ENCODE assay signal across 8 mouse cellular contexts in the genomic region with DNA sequence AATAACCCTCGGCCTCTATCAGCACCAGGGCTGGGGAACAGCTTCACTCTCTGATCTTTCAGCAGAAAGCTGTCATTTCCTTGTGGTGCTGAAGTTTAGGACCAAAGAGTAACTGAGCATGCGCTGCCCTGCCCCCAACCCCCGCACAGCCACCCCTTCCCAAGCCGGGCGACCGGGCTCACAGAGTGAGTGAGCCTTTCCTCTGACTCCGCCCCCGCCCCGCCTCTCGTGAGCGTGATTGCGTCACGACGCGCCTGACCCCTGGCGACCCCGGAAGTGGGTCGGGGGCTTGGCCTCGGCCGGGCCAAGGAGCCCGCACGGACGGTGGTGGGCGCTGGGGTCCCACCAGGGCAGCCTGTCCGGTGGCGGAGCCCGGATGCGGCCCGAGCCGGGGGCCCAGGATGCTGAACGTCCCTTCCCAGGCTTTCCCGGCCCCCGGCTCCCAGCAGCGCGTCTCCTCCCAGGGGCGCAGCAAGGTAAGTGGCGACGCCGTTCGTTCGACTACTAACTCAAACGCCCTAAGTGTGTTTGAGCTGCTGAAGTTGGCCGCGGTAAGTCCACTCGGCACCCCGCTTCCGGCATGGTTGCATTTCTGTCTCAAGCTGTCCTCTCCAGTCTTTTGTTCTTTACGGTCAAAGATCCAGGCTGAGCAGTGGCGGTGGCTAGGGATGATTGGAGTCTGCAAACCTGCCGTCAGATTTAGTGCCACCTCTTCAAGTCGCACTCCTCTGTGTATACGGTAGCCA. TPM values are rescaled to one million over a fixed set of nuclear protein-coding genes. Genes with fewer than 3 reads are reported as not detected.
DNase-seq lines count a peak whose midpoint lies in the region; ATAC-seq and TF ChIP-seq lines count a peak whose summit lies in the region.

A gene (plus strand): TSS at position 237 of the 746 bp plus-strand sequence.

- peak within 1 kb of the TSS; percentile 77 for H3K27ac ChIP-seq in heart, embryonic 12.5 days (ENCODE audit: poor library complexity, severe bottlenecking)
- peak within 1 kb of the TSS; percentile 84 for H3K27ac ChIP-seq in kidney, postnatal 0 days
- H3K27ac ChIP-seq in liver, embryonic 11.5 days (ENCODE audit: low read depth, low read length): peak within 1 kb of the TSS; percentile 62
- H3K27ac ChIP-seq in stomach, embryonic 14.5 days (ENCODE audit: low read length): peak within 1 kb of the TSS; percentile 33; the same call in 1 of the 2 replicates

- H3K4me3 ChIP-seq in heart, embryonic 12.5 days: peak within 1 kb of the TSS; percentile 89
- peak within 1 kb of the TSS; percentile 71 for H3K4me3 ChIP-seq in kidney, postnatal 0 days (replicated peaks; ENCODE audit: low read depth, low read length)
- H3K4me3 ChIP-seq in liver, embryonic 11.5 days (ENCODE audit: low read depth, low read length): peak within 1 kb of the TSS; percentile 86
- H3K4me3 ChIP-seq in stomach, embryonic 14.5 days (ENCODE audit: low read depth, low read length): peak within 1 kb of the TSS; percentile 83

- no peak for TF ChIP-seq CTCF in kidney, postnatal 0 days (IDR thresholded peaks at IDR 0.05; ENCODE audit: low read depth)

- H3K4me1 ChIP-seq in heart, embryonic 12.5 days (replicated peaks): peaks cover 8% of the 10 kb centered on the region
- H3K4me1 ChIP-seq in kidney, postnatal 0 days (replicated peaks; ENCODE audit: insufficient read depth, low read length): no peaks in the 10 kb centered on the region; the same call in 1 of the 2 replicates
- H3K4me1 ChIP-seq in liver, embryonic 11.5 days (replicated peaks; ENCODE audit: control insufficient read depth, insufficient read depth, low read length): peaks cover 4% of the 10 kb centered on the region
- peaks cover 6% of the 10 kb centered on the region for H3K4me1 ChIP-seq in stomach, embryonic 14.5 days (ENCODE audit: control insufficient read depth, insufficient read depth, low read length)

- H3K9me3 ChIP-seq in heart, embryonic 12.5 days (replicated peaks): no peaks in the 10 kb centered on the region
- no peaks in the 10 kb centered on the region for H3K9me3 ChIP-seq in kidney, postnatal 0 days (replicated peaks; ENCODE audit: low read length)
- no peaks in the 10 kb centered on the region for H3K9me3 ChIP-seq in liver, embryonic 11.5 days (ENCODE audit: control insufficient read depth, low read length)
- no peaks in the 10 kb centered on the region for H3K9me3 ChIP-seq in stomach, embryonic 14.5 days (ENCODE audit: control insufficient read depth, low read depth, low read length)

- WGBS in heart, embryonic 12.5 days: under 1% methylated on average over 52 of the region's 52 CpGs
- WGBS in kidney, postnatal 0 days: under 1% methylated on average over 52 of the region's 52 CpGs
- under 1% methylated on average over 52 of the region's 52 CpGs for WGBS in liver, embryonic 11.5 days
- under 1% methylated on average over 52 of the region's 52 CpGs for WGBS in stomach, embryonic 14.5 days

- ATAC-seq in erythroid progenitor cell, adult 5-6 weeks (replicated peaks; ENCODE audit: low FRiP score, poor library complexity, severe bottlenecking): peak; percentile 95
- ATAC-seq in heart, embryonic 12.5 days (ENCODE audit: insufficient number of reproducible peaks, low FRiP score): peak; percentile 100
- peak; percentile 100 for ATAC-seq in kidney, postnatal 0 days (replicated peaks; ENCODE audit: low FRiP score, low read depth)
- peak; percentile 100 for ATAC-seq in liver, embryonic 11.5 days (replicated peaks; ENCODE audit: low FRiP score)
- ATAC-seq in stomach, embryonic 14.5 days (ENCODE audit: insufficient number of reproducible peaks, insufficient read depth, low FRiP score, low read depth): peak; percentile 100

- H3K27me3 ChIP-seq in heart, embryonic 12.5 days (replicated peaks): peaks cover 10% of the 10 kb centered on the region; the same call in 1 of the 2 replicates
- H3K27me3 ChIP-seq in kidney, postnatal 0 days (ENCODE audit: insufficient read depth, low read length): no peaks in the 10 kb centered on the region
- H3K27me3 ChIP-seq in liver, embryonic 11.5 days (replicated peaks; ENCODE audit: control insufficient read depth, insufficient read depth, low read length): peaks cover 8% of the 10 kb centered on the region
- no peaks in the 10 kb centered on the region; the same call in 1 of the 2 replicates for H3K27me3 ChIP-seq in stomach, embryonic 14.5 days (ENCODE audit: control insufficient read depth, insufficient read depth, low read length)

- H3K4me2 ChIP-seq in heart, embryonic 12.5 days: peak within 1 kb of the TSS; percentile 76
- peak within 1 kb of the TSS; percentile 63 for H3K4me2 ChIP-seq in kidney, postnatal 0 days (ENCODE audit: low read length)
- peak within 1 kb of the TSS; percentile 83 for H3K4me2 ChIP-seq in liver, embryonic 11.5 days
- H3K4me2 ChIP-seq in stomach, embryonic 14.5 days (replicated peaks; ENCODE audit: low read depth, low read length): peak within 1 kb of the TSS; percentile 62

- H3K9ac ChIP-seq in heart, embryonic 12.5 days: peak within 1 kb of the TSS; percentile 84
- peak within 1 kb of the TSS; percentile 82 for H3K9ac ChIP-seq in kidney, postnatal 0 days (ENCODE audit: low read depth, low read length)
- peak within 1 kb of the TSS; percentile 83 for H3K9ac ChIP-seq in liver, embryonic 11.5 days (ENCODE audit: low read depth, low read length)
- peak within 1 kb of the TSS; percentile 68 for H3K9ac ChIP-seq in stomach, embryonic 14.5 days (replicated peaks; ENCODE audit: low read depth, low read length)

- peak; percentile 97 for DNase-seq in CD4-positive helper T cell, adult 2 months (ENCODE audit: low read depth, low spot score)
- peak; percentile 83 for DNase-seq in brain, embryonic 18.5 days (ENCODE audit: low read depth, low spot score)
- peak; percentile 98 for DNase-seq in kidney, postnatal 0 days (ENCODE audit: low spot score)
- DNase-seq in liver, embryonic 11.5 days (ENCODE audit: low spot score): peak; percentile 98
- DNase-seq in naive thymus-derived CD4-positive, alpha-beta T cell, adult 2 months (ENCODE audit: low read depth): peak; percentile 98

- no peaks in the 10 kb centered on the region for H3K36me3 ChIP-seq in heart, embryonic 12.5 days
- no peaks in the 10 kb centered on the region for H3K36me3 ChIP-seq in kidney, postnatal 0 days (ENCODE audit: insufficient read depth, low read length)
- H3K36me3 ChIP-seq in liver, embryonic 11.5 days (ENCODE audit: control insufficient read depth, insufficient read depth, low read length): no peaks in the 10 kb centered on the region
- H3K36me3 ChIP-seq in stomach, embryonic 14.5 days (ENCODE audit: control insufficient read depth, insufficient read depth, low read length): no peaks in the 10 kb centered on the region

RNA-seq across cellular contexts. Expression of the gene that starts here (rescaled TPM):
- 60.5 and 65.4 TPM in 2 replicates for total RNA-seq in erythroid progenitor cell, adult 5-6 weeks (2015; ENCODE audit: low replicate concordance)
- 29.8 and 41.5 TPM in 2 replicates for total RNA-seq in erythroid progenitor cell, adult 5-6 weeks (2017; ENCODE audit: low replicate concordance)
- polyA plus RNA-seq in heart, embryonic 12.5 days (2016; fragmentation: Nextera tagmentation; extraction: Ambion mirVana): 57.1 and 59.8 TPM in 2 replicates
- polyA plus RNA-seq in kidney, postnatal 0 days (2015; fragmentation: Nextera tagmentation; extraction: Ambion mirVana): 79.2 and 79.3 TPM in 2 replicates
- polyA plus RNA-seq in liver, embryonic 11.5 days (2014; fragmentation: Nextera tagmentation; extraction: Ambion mirVana): 63.2 and 72.0 TPM in 2 replicates
- 43.9 and 49.7 TPM in 2 replicates for polyA plus RNA-seq in stomach, embryonic 14.5 days (2014; fragmentation: Nextera tagmentation; extraction: Ambion mirVana)

Comparison
In these comparisons a context has a peak if more than half of its experiments do, and no peak if none do; other contexts are left out.
1. Peak in every context shown above with its lines: DNase-seq, ATAC-seq, H3K4me3 ChIP-seq and H3K27ac ChIP-seq.
2. H3K27ac ChIP-seq: peak in every context shown above with its lines; median percentile 84 in kidney, postnatal 0 days; 77 in heart, embryonic 12.5 days; 62 in liver, embryonic 11.5 days; 33 in stomach, embryonic 14.5 days.